Mouse (Mus musculus): ENCODE data around the gene Mau2. TPM values are rescaled to one million over a fixed set of nuclear protein-coding genes. Genes with fewer than 3 reads are reported as not detected.

The Mau2 gene
- polyA plus RNA-seq, 1 experiment, result 40.2 TPM

GRCm38 (mm10) chr8:70084191-70085065, 41.9 kb upstream of the Mau2 start:
- no peaks in the 10 kb centered on the region for H3K9me3 ChIP-seq (replicated peaks; ENCODE audit: control insufficient read depth, insufficient read depth, low read length, poor library complexity, severe bottlenecking)
- no peak overlapping the region for H3K27ac ChIP-seq (ENCODE audit: insufficient read depth, low read length)
- no peaks in the 10 kb centered on the region for H3K36me3 ChIP-seq (ENCODE audit: control insufficient read depth, insufficient read depth, low read length, poor library complexity, severe bottlenecking)
- H3K4me1 ChIP-seq (ENCODE audit: control insufficient read depth, insufficient read depth, low read length), result no peaks in the 10 kb centered on the region
- H3K27me3 ChIP-seq (ENCODE audit: control insufficient read depth, insufficient read depth, low read length, poor library complexity, severe bottlenecking), result peaks cover 6% of the 10 kb centered on the region; the same call in 1 of the 2 replicates
- TF ChIP-seq CTCF (IDR thresholded peaks at IDR 0.05; ENCODE audit: low read depth, low read length) (no peak), EP300 (IDR thresholded peaks at IDR 0.05; ENCODE audit: insufficient read depth, low read depth, low read length) (no peak), POLR2A (IDR thresholded peaks at IDR 0.05; ENCODE audit: insufficient read depth, low read length) (no peak)
- H3K4me3 ChIP-seq (ENCODE audit: low read depth, low read length), result peak overlapping the region; percentile 87
- peak overlapping the region; percentile 54 for H3K9ac ChIP-seq (ENCODE audit: low read depth, poor library complexity, severe bottlenecking)

- Histone ChIP-seq H3K27ac (ENCODE audit: insufficient read depth, low read length) (no peak within 1 kb of the TSS), H3K9me3 (replicated peaks; ENCODE audit: control insufficient read depth, insufficient read depth, low read length, poor library complexity, severe bottlenecking) (no peaks in the 10 kb centered on the region), H3K36me3 (ENCODE audit: control insufficient read depth, insufficient read depth, low read length, poor library complexity, severe bottlenecking) (no peaks in the 10 kb centered on the region), H3K4me3 (ENCODE audit: low read depth, low read length) (peak within 1 kb of the TSS; percentile 87), H3K4me1 (ENCODE audit: control insufficient read depth, insufficient read depth, low read length) (no peaks in the 10 kb centered on the region), H3K9ac (ENCODE audit: low read depth, poor library complexity, severe bottlenecking) (peak within 1 kb of the TSS; percentile 54), H3K27me3 (ENCODE audit: control insufficient read depth, insufficient read depth, low read length, poor library complexity, severe bottlenecking) (peaks cover 6% of the 10 kb centered on the region; the same call in 1 of the 2 replicates)
- TF ChIP-seq EP300 (IDR thresholded peaks at IDR 0.05; ENCODE audit: insufficient read depth, low read depth, low read length), result no peak
- TF ChIP-seq CTCF (IDR thresholded peaks at IDR 0.05; ENCODE audit: low read depth, low read length), result peak; percentile 16
- TF ChIP-seq POLR2A (IDR thresholded peaks at IDR 0.05; ENCODE audit: insufficient read depth, low read length), result peak; percentile 58
Observed at GRCm38 (mm10) chr8:70083285-70083684, 40.8 kb upstream of the Mau2 start, which contains the start of gene Hapln4. Gene Hapln4 (plus strand): TSS chr8:70083457.

DNA sequence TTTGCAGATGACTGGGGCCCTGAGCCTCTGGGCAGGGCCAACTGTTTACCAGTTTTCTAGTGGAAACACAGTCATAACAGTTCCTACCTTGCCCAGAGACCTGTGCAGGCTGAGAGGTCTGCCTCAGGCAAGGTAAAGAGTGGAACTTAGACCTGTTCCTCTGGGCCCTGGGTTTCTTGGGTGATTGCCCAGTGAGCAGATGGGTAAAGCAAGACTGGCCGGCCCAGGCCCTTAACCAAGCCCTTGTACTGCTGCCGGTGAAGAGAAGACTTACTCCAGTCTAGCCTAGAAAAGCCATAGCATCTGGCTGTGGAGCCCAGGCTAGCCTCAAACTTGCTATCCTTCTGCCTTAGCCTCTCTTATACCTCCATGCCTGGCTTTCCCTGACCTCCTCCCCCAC, 39.4 kb upstream of the Mau2 start:
- H3K9me3 ChIP-seq (replicated peaks; ENCODE audit: control insufficient read depth, insufficient read depth, low read length, poor library complexity, severe bottlenecking), result no peaks in the 10 kb centered on the region
- H3K27ac ChIP-seq (ENCODE audit: insufficient read depth, low read length), result no peak overlapping the region
- H3K9ac ChIP-seq (ENCODE audit: low read depth, poor library complexity, severe bottlenecking), result no peak overlapping the region
- TF ChIP-seq POLR2A (IDR thresholded peaks at IDR 0.05; ENCODE audit: insufficient read depth, low read length), result no peak
- no peak for TF ChIP-seq EP300 (IDR thresholded peaks at IDR 0.05; ENCODE audit: insufficient read depth, low read depth, low read length)
- TF ChIP-seq CTCF (IDR thresholded peaks at IDR 0.05; ENCODE audit: low read depth, low read length), result no peak
- H3K36me3 ChIP-seq (ENCODE audit: control insufficient read depth, insufficient read depth, low read length, poor library complexity, severe bottlenecking), result no peaks in the 10 kb centered on the region
- no peak overlapping the region for H3K4me3 ChIP-seq (ENCODE audit: low read depth, low read length)
- H3K27me3 ChIP-seq (ENCODE audit: control insufficient read depth, insufficient read depth, low read length, poor library complexity, severe bottlenecking), result peaks cover 6% of the 10 kb centered on the region; the same call in 1 of the 2 replicates
- H3K4me1 ChIP-seq (ENCODE audit: control insufficient read depth, insufficient read depth, low read length), result no peaks in the 10 kb centered on the region

DNA sequence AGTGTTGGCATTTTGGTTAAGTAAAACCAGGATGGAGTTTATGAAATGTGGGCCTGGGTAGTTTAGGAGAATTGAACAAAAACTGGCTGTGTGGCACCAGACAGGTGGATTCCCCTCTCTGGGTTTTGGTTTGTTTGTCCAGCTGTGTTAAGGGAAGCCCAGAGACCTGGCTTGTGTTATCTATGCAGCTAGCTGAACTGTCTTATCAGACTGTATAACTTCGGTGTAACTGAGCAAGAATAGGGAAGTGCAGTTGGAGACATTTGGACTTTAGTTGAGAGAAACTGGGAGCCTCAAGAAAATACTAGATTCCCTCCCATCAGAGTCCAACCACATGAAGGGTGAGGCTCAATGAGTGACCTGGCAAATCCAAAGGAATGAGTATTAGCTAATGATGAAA, 31.1 kb upstream of the Mau2 start:
- Histone ChIP-seq H3K27me3 (ENCODE audit: control insufficient read depth, insufficient read depth, low read length, poor library complexity, severe bottlenecking) (no peaks in the 10 kb centered on the region), H3K27ac (ENCODE audit: insufficient read depth, low read length) (no peak overlapping the region), H3K9me3 (replicated peaks; ENCODE audit: control insufficient read depth, insufficient read depth, low read length, poor library complexity, severe bottlenecking) (no peaks in the 10 kb centered on the region), H3K4me1 (ENCODE audit: control insufficient read depth, insufficient read depth, low read length) (no peaks in the 10 kb centered on the region), H3K4me3 (ENCODE audit: low read depth, low read length) (no peak overlapping the region), H3K9ac (ENCODE audit: low read depth, poor library complexity, severe bottlenecking) (no peak overlapping the region), H3K36me3 (ENCODE audit: control insufficient read depth, insufficient read depth, low read length, poor library complexity, severe bottlenecking) (peaks cover 6% of the 10 kb centered on the region; the same call in 1 of the 2 replicates)
- TF ChIP-seq CTCF (IDR thresholded peaks at IDR 0.05; ENCODE audit: low read depth, low read length) (no peak), POLR2A (IDR thresholded peaks at IDR 0.05; ENCODE audit: insufficient read depth, low read length) (no peak), EP300 (IDR thresholded peaks at IDR 0.05; ENCODE audit: insufficient read depth, low read depth, low read length) (no peak)

GRCm38 (mm10) chr8:70073120-70073519, 30.6 kb upstream of the Mau2 start:
- no peak for TF ChIP-seq POLR2A (IDR thresholded peaks at IDR 0.05; ENCODE audit: insufficient read depth, low read length)
- no peak for TF ChIP-seq EP300 (IDR thresholded peaks at IDR 0.05; ENCODE audit: insufficient read depth, low read depth, low read length)
- no peak for TF ChIP-seq CTCF (IDR thresholded peaks at IDR 0.05; ENCODE audit: low read depth, low read length)
- Histone ChIP-seq H3K9me3 (replicated peaks; ENCODE audit: control insufficient read depth, insufficient read depth, low read length, poor library complexity, severe bottlenecking) (no peaks in the 10 kb centered on the region), H3K9ac (ENCODE audit: low read depth, poor library complexity, severe bottlenecking) (no peak overlapping the region), H3K4me3 (ENCODE audit: low read depth, low read length) (peak overlapping the region; percentile 41), H3K27ac (ENCODE audit: insufficient read depth, low read length) (no peak overlapping the region), H3K27me3 (ENCODE audit: control insufficient read depth, insufficient read depth, low read length, poor library complexity, severe bottlenecking) (no peaks in the 10 kb centered on the region), H3K36me3 (ENCODE audit: control insufficient read depth, insufficient read depth, low read length, poor library complexity, severe bottlenecking) (peaks cover 9% of the 10 kb centered on the region), H3K4me1 (ENCODE audit: control insufficient read depth, insufficient read depth, low read length) (no peaks in the 10 kb centered on the region)

Data from ES-Bruce4 (cell line).